In genomic region chr1:179760553-179760952, GRCm38 (mm10) we compare ENCODE assay signal across 26 mouse cellular contexts. TPM values are rescaled to one million over a fixed set of nuclear protein-coding genes. Genes with fewer than 3 reads are reported as not detected.
DNase-seq lines count a peak whose midpoint lies in the region; ATAC-seq and TF ChIP-seq lines count a peak whose summit lies in the region.
"Had no signal": no experiment of that assay in that cellular context is flagged by ENCODE, and none has a peak within 500 bp of the region (broad histone marks: within the 10 kb centered on the region; RNA-seq: fewer than 3 reads in every experiment).

No protein-coding gene starts in this region.

- H3K4me3 ChIP-seq in heart, embryonic 10.5 days: no peak overlapping the region
- no peak overlapping the region for H3K4me3 ChIP-seq in MEL (ENCODE audit: control insufficient read depth in 1 of 2, insufficient read depth in 1 of 2, low read depth in 2 of 2, low read length in 2 of 2)

- peaks cover 95% of the 10 kb centered on the region for H3K36me3 ChIP-seq in heart, embryonic 10.5 days
- peaks cover 20 to 59% of the 10 kb centered on the region in 2 experiments for H3K36me3 ChIP-seq in MEL (ENCODE audit: control insufficient read depth in 1 of 2, insufficient read depth in 2 of 2, low read length in 2 of 2)

- H3K27ac ChIP-seq in heart, embryonic 10.5 days: no peak overlapping the region
- H3K27ac ChIP-seq in MEL (ENCODE audit: control insufficient read depth, low read depth, low read length): no peak overlapping the region

- no peaks in the 10 kb centered on the region for H3K9me3 ChIP-seq in heart, embryonic 10.5 days
- no peaks in the 10 kb centered on the region for H3K9me3 ChIP-seq in MEL (replicated peaks; ENCODE audit: insufficient read depth, low read length)
- H3K9me3 ChIP-seq: G1E had no signal

- TF ChIP-seq RAD21 in MEL (IDR thresholded peaks at IDR 0.05; ENCODE audit: low read depth, low read length): no peak

- WGBS in heart, embryonic 10.5 days: 92% methylated on average over 4 of the region's 4 CpGs

- H3K79me2 ChIP-seq in MEL (ENCODE audit: control insufficient read depth, insufficient read depth, low read length, poor library complexity): no peaks in the 10 kb centered on the region

- H3K27me3 ChIP-seq in heart, embryonic 10.5 days (ENCODE audit: insufficient read depth, poor library complexity, severe bottlenecking): no peaks in the 10 kb centered on the region
- H3K27me3 ChIP-seq in MEL (ENCODE audit: control insufficient read depth in 1 of 2, insufficient read depth in 2 of 2, low read length in 2 of 2): no peaks in the 10 kb centered on the region
- H3K27me3 ChIP-seq: CH12.LX, Patski had no signal

- peak; percentile 65 to 76 for TF ChIP-seq EP300 in MEL (IDR thresholded peaks at IDR 0.05; ENCODE audit: low read depth in 1 of 2, low read length in 2 of 2)

- no peak for TF ChIP-seq CTCF in MEL (IDR thresholded peaks at IDR 0.05 in 2 of 3, conservative IDR thresholded peaks at IDR 0.05 in 1 of 3; ENCODE audit: control insufficient read depth in 1 of 3, insufficient read depth in 1 of 3, low read depth in 2 of 3, low read length in 3 of 3, poor library complexity in 1 of 3, severe bottlenecking in 1 of 3)

- H3K4me1 ChIP-seq in heart, embryonic 10.5 days: no peaks in the 10 kb centered on the region
- H3K4me1 ChIP-seq in MEL (ENCODE audit: control insufficient read depth in 1 of 2, insufficient read depth in 2 of 2, low read length in 2 of 2): peaks cover 4 to 5% of the 10 kb centered on the region in 2 experiments

- H3K9ac ChIP-seq in MEL (ENCODE audit: control insufficient read depth, low read depth, low read length, poor library complexity, severe bottlenecking): no peak overlapping the region

- no peak for TF ChIP-seq POLR2A in MEL (IDR thresholded peaks at IDR 0.05; ENCODE audit: control insufficient read depth in 1 of 2, insufficient read depth in 1 of 2, low read depth in 1 of 2, low read length in 2 of 2, poor library complexity in 1 of 2)

- ATAC-seq in erythroid progenitor cell, adult 5-6 weeks (replicated peaks; ENCODE audit: low FRiP score, poor library complexity, severe bottlenecking): no peak
- ATAC-seq: activated CD4-positive, CD25-positive, alpha-beta regulatory T cell, adult 4 months; CD4-positive, CD25-positive, alpha-beta regulatory T cell, adult 4 months; Patski had no signal

- DNase-seq in heart, adult 11 months: peak; percentile 25
- DNase-seq in heart, embryonic 10.5 days (ENCODE audit: low spot score): no peak
- DNase-seq in MEL (ENCODE audit: low read depth, low spot score): peak; percentile 54
- DNase-seq in MEL-GATA-1-ER (ENCODE audit: extremely low read depth, low read depth): peak; percentile 31
- DNase-seq in kidney, postnatal 14 days: no peak
- DNase-seq: adrenal gland, adult 2 months; adrenal gland, adult 8-10 months; adrenal gland, postnatal 10 days; adrenal gland, postnatal 14 days; adrenal gland, postnatal 25 days; adrenal gland, postnatal 36 days; B cell, adult 2 months; cerebellum, adult 11 months; cerebellum, adult 11-12 months; cerebellum, adult 18-20 months; cerebellum, adult 2 months; cerebellum, adult 8-10 months had no signal

TF ChIP-seq in MEL, 35 proteins besides CTCF, POLR2A, EP300 and RAD21:
- TF ChIP-seq CHD1 (IDR thresholded peaks at IDR 0.05; ENCODE audit: low read depth, low read length) (no peak), CHD2 (IDR thresholded peaks at IDR 0.05; ENCODE audit: low read length) (no peak), TAL1 (IDR thresholded peaks at IDR 0.05; ENCODE audit: low read length) (no peak), MEF2A (IDR thresholded peaks at IDR 0.05; ENCODE audit: extremely low read depth, insufficient replicate concordance, low read depth, low read length, poor library complexity, severe bottlenecking) (no peak), MXI1 (IDR thresholded peaks at IDR 0.05; ENCODE audit: low read depth, low read length) (no peak), MYC (IDR thresholded peaks at IDR 0.05; ENCODE audit: low read depth, low read length) (no peak), NELFE (IDR thresholded peaks at IDR 0.05; ENCODE audit: low read depth, low read length) (no peak), USF1 (IDR thresholded peaks at IDR 0.05; ENCODE audit: low read depth, low read length) (no peak), NRF1 (IDR thresholded peaks at IDR 0.05; ENCODE audit: insufficient read depth, low read depth, low read length, poor library complexity, severe bottlenecking) (no peak), HCFC1 (IDR thresholded peaks at IDR 0.05; ENCODE audit: low read depth, low read length) (no peak), GABPA (IDR thresholded peaks at IDR 0.05; ENCODE audit: low read depth, low read length) (no peak), SIN3A (IDR thresholded peaks at IDR 0.05; ENCODE audit: low read length) (peak; percentile 31; the same call in 1 of the 2 replicates), TCF12 (IDR thresholded peaks at IDR 0.05; ENCODE audit: low read depth, low read length) (peak; percentile 63), ZC3H11A (IDR thresholded peaks at IDR 0.05; ENCODE audit: low read depth, low read length) (no peak), USF2 (IDR thresholded peaks at IDR 0.05; ENCODE audit: borderline replicate concordance in 1 of 2, insufficient read depth in 1 of 2, low read depth in 1 of 2, low read length in 2 of 2) (no peak), BHLHE40 (IDR thresholded peaks at IDR 0.05; ENCODE audit: borderline replicate concordance, low read depth, low read length) (no peak), UBTF (IDR thresholded peaks at IDR 0.05; ENCODE audit: borderline replicate concordance, insufficient read depth, low read depth, low read length) (no peak), KAT2A (conservative IDR thresholded peaks at IDR 0.05; ENCODE audit: low read depth, low read length) (no peak), JUND (IDR thresholded peaks at IDR 0.05; ENCODE audit: low read depth, low read length) (no peak), POLR2AphosphoS2 (IDR thresholded peaks at IDR 0.05; ENCODE audit: low read length) (no peak), MAZ (IDR thresholded peaks at IDR 0.05; ENCODE audit: low read depth, low read length) (no peak), TBP (IDR thresholded peaks at IDR 0.05; ENCODE audit: low read depth, low read length) (no peak), ETS1 (IDR thresholded peaks at IDR 0.05; ENCODE audit: low read depth, low read length) (no peak), ZKSCAN1 (IDR thresholded peaks at IDR 0.05; ENCODE audit: low read depth, low read length) (no peak), ZMIZ1 (IDR thresholded peaks at IDR 0.05; ENCODE audit: low read depth, low read length) (no peak), RCOR1 (IDR thresholded peaks at IDR 0.05; ENCODE audit: low read depth, low read length) (peak; percentile 97), ZNF384 (IDR thresholded peaks at IDR 0.05; ENCODE audit: low read depth, low read length) (0 out of 2 replicates have a peak, but pooled peaks have one; percentile 17), ELF1 (IDR thresholded peaks at IDR 0.05; ENCODE audit: low read depth, low read length) (0 out of 2 replicates have a peak, but pooled peaks have one; percentile 38), MAX (IDR thresholded peaks at IDR 0.05; ENCODE audit: low read length) (no peak), SMC3 (IDR thresholded peaks at IDR 0.05; ENCODE audit: low read depth, low read length) (no peak; the same call in 1 of the 2 replicates), GATA1 (IDR thresholded peaks at IDR 0.05; ENCODE audit: low read depth, low read length) (peak; percentile 66), MYB (IDR thresholded peaks at IDR 0.05; ENCODE audit: low read depth, low read length) (no peak), POLR2AphosphoS5 (IDR thresholded peaks at IDR 0.05; ENCODE audit: borderline replicate concordance, low read depth, low read length) (no peak), E2F4 (IDR thresholded peaks at IDR 0.05; ENCODE audit: borderline replicate concordance, low read depth, low read length) (no peak), MAFK (IDR thresholded peaks at IDR 0.05; ENCODE audit: borderline replicate concordance, low read depth, low read length) (no peak)
TF ChIP-seq in MEL: peak in this region for 6.

RNA-seq across cellular contexts. Expression of gene Kif28, which starts 15.5 kb away (rescaled TPM):
- polyA plus RNA-seq in heart, embryonic 10.5 days (2016; fragmentation: Nextera tagmentation; extraction: Ambion mirVana): 0.09 TPM in 1 of 2 replicates, not detected in the other
- 0.03 and 0.27 TPM in 2 replicates for total RNA-seq in MEL (2012; rRNA removed)
- polyA plus RNA-seq in MEL (2012; ENCODE audit: insufficient read depth in 1 of 2, insufficient read length in 2 of 2, low read depth in 1 of 2, low replicate concordance in 2 of 2, missing spikeins in 1 of 2): under 1 TPM in 1 of 2 experiments, not detected in 1; 0.13 TPM
- not detected in 2 replicates for total RNA-seq in erythroid progenitor cell, adult 5-6 weeks (2015; ENCODE audit: low replicate concordance)
- total RNA-seq in erythroid progenitor cell, adult 5-6 weeks (2017; ENCODE audit: low replicate concordance): not detected in 2 replicates
- total RNA-seq: adrenal gland, adult 2 months; adrenal gland, postnatal 10 days; adrenal gland, postnatal 14 days; adrenal gland, postnatal 25 days; adrenal gland, postnatal 36 days; CH12.LX had no signal
- polyA plus RNA-seq: activated CD4-positive, CD25-positive, alpha-beta regulatory T cell, adult 4 months; adrenal gland, adult 2 months; C2C12; CD4-positive, CD25-positive, alpha-beta regulatory T cell, adult 4 months; G1E; Patski had no signal

RNA-seq across cellular contexts. Expression of gene Gm10518, which starts 42.6 kb away (rescaled TPM):
- 0.18 and 0.25 TPM in 2 replicates for polyA plus RNA-seq in heart, embryonic 10.5 days (2016; fragmentation: Nextera tagmentation; extraction: Ambion mirVana)
- total RNA-seq in MEL (2012; rRNA removed): 4.2 and 5.2 TPM in 2 replicates
- polyA plus RNA-seq in MEL (2012; ENCODE audit: insufficient read depth in 1 of 2, insufficient read length in 2 of 2, low read depth in 1 of 2, low replicate concordance in 2 of 2, missing spikeins in 1 of 2): under 1 TPM in 1 of 2 experiments, not detected in 1; 0.42 TPM
- total RNA-seq in erythroid progenitor cell, adult 5-6 weeks (2015; ENCODE audit: low replicate concordance): not detected in 2 replicates
- not detected in 2 replicates for total RNA-seq in erythroid progenitor cell, adult 5-6 weeks (2017; ENCODE audit: low replicate concordance)
- total RNA-seq: adrenal gland, adult 18-20 months; adrenal gland, adult 8-10 months; adrenal gland, postnatal 10 days; adrenal gland, postnatal 14 days; adrenal gland, postnatal 25 days; adrenal gland, postnatal 36 days had no signal
- polyA plus RNA-seq: activated CD4-positive, CD25-positive, alpha-beta regulatory T cell, adult 4 months; adrenal gland, adult 2 months; brain, embryonic 14.5 days; CD4-positive, CD25-positive, alpha-beta regulatory T cell, adult 4 months; cerebellum, adult 2 months; G1E had no signal

RNA-seq across cellular contexts. Expression of gene Ahctf1, which starts 42.9 kb away (rescaled TPM):
- 21.6 and 30.2 TPM in 2 replicates for polyA plus RNA-seq in heart, embryonic 10.5 days (2016; fragmentation: Nextera tagmentation; extraction: Ambion mirVana)
- 56.7 and 56.9 TPM in 2 replicates for total RNA-seq in MEL (2012; rRNA removed)
- polyA plus RNA-seq in MEL (2012; ENCODE audit: insufficient read depth in 1 of 2, insufficient read length in 2 of 2, low read depth in 1 of 2, low replicate concordance in 2 of 2, missing spikeins in 1 of 2): 100 to 1,000 TPM in 1 of 2 experiments, 10 to 100 TPM in 1; 70.8 to 489 TPM
- total RNA-seq in erythroid progenitor cell, adult 5-6 weeks (2015; ENCODE audit: low replicate concordance): 127 and 160 TPM in 2 replicates
- 152 and 167 TPM in 2 replicates for total RNA-seq in erythroid progenitor cell, adult 5-6 weeks (2017; ENCODE audit: low replicate concordance)

Comparison
In these comparisons a context has a peak if more than half of its experiments do, and no peak if none do; other contexts are left out.
1. DNase-seq: peak in heart, adult 11 months (single experiment), MEL (single experiment) and MEL-GATA-1-ER (single experiment); none in heart, embryonic 10.5 days (single experiment) and kidney, postnatal 14 days (single experiment).